Mouse (Mus musculus) embryonic facial prominence, embryonic 15.5 days (tissue): ENCODE data around the gene Csrnp3. TPM values are rescaled to one million over a fixed set of nuclear protein-coding genes. Genes with fewer than 3 reads are reported as not detected.

Experiments
- ATAC-seq: fragments of 200-750 bp; cut with Nextera tagmentation; 2 replicates; pipeline ENCODE4 v1.8.0; 2017; ENCODE audit warnings: low read depth, moderate TSS enrichment; ENCODE audit not compliant: insufficient number of reproducible peaks, low FRiP score, low TSS enrichment
- H3K27ac ChIP-seq: fragments of 300-500 bp; sonication (generic); replicated peaks from 2 replicates; pipeline ENCODE4 v1.5.1; 2015; ENCODE audit warnings: mild to moderate bottlenecking, inconsistent platforms
- H3K27me3 ChIP-seq: fragments of 300-500 bp; sonication (generic); 2 replicates; pipeline ENCODE4 v1.6.1; 2015; ENCODE audit warnings: inconsistent platforms
- H3K36me3 ChIP-seq: fragments of 300-500 bp; sonication (generic); 2 replicates; pipeline ENCODE4 v1.6.1; 2015; ENCODE audit warnings: mild to moderate bottlenecking, inconsistent platforms
- H3K4me1 ChIP-seq: fragments of 300-500 bp; sonication (generic); 2 replicates; pipeline ENCODE4 v1.6.1; 2015; ENCODE audit warnings: inconsistent platforms
- H3K4me2 ChIP-seq: fragments of 300-500 bp; sonication (generic); replicated peaks from 2 replicates; pipeline ENCODE4 v1.6.1; 2015; ENCODE audit warnings: mild to moderate bottlenecking, inconsistent platforms
- H3K4me3 ChIP-seq: fragments of 300-500 bp; sonication (generic); replicated peaks from 2 replicates; pipeline ENCODE4 v1.5.1; 2015; ENCODE audit warnings: mild to moderate bottlenecking, inconsistent platforms
- H3K9ac ChIP-seq: fragments of 300-500 bp; sonication (generic); 2 replicates; pipeline ENCODE4 v1.6.1; 2015; ENCODE audit warnings: inconsistent platforms
- H3K9me3 ChIP-seq: fragments of 300-500 bp; sonication (generic); replicated peaks from 2 replicates; pipeline ENCODE4 v1.6.1; 2016; ENCODE audit warnings: inconsistent platforms
- WGBS: fragments of 180-500 bp; shearing (Covaris S2); methylation state at CpG from one replicate; pipeline ENCODE4 v1.1.7; 2015; 5-methylcytosine and 5-hydroxymethylcytosine counted together
- polyA plus RNA-seq: library from polyadenylated mRNA; unstranded; fragments of >200 nt; fragmentation: Nextera tagmentation; extraction: Ambion mirVana; gene quantifications from 2 replicates; pipeline ENCODE4 v1.2.1, GENCODE M21; 2015

Csrnp3 gene
- polyA plus RNA-seq, 1 experiment from 2014 or later: 1.6 TPM

GRCm38 (mm10) chr2:65988788-65989187 is 143.2 kb downstream of the Csrnp3 start:
- H3K9ac ChIP-seq: no peak overlapping the region
- ATAC-seq: no peak
- no peaks in the 10 kb centered on the region for H3K9me3 ChIP-seq
- H3K36me3 ChIP-seq: no peaks in the 10 kb centered on the region
- no peak overlapping the region for H3K4me2 ChIP-seq
- no peak overlapping the region for H3K4me3 ChIP-seq
- H3K27me3 ChIP-seq: no peaks in the 10 kb centered on the region
- WGBS: 50% methylated on average over 3 of the region's 3 CpGs
- H3K4me1 ChIP-seq: peaks cover 7% of the 10 kb centered on the region; the same call in 1 of the 2 replicates
- H3K27ac ChIP-seq: no peak overlapping the region

- H3K4me3 ChIP-seq: no peak overlapping the region
- no peaks in the 10 kb centered on the region for H3K27me3 ChIP-seq
- ATAC-seq: no peak
- no peaks in the 10 kb centered on the region for H3K36me3 ChIP-seq
- H3K27ac ChIP-seq: no peak overlapping the region
- no peaks in the 10 kb centered on the region for H3K9me3 ChIP-seq
- H3K4me1 ChIP-seq: peaks cover 7% of the 10 kb centered on the region; the same call in 1 of the 2 replicates
- H3K9ac ChIP-seq: no peak overlapping the region
- H3K4me2 ChIP-seq: no peak overlapping the region
These were observed 144.5 kb downstream of the Csrnp3 start for GRCm38 (mm10) chr2:65990108-65990507.

DNA sequence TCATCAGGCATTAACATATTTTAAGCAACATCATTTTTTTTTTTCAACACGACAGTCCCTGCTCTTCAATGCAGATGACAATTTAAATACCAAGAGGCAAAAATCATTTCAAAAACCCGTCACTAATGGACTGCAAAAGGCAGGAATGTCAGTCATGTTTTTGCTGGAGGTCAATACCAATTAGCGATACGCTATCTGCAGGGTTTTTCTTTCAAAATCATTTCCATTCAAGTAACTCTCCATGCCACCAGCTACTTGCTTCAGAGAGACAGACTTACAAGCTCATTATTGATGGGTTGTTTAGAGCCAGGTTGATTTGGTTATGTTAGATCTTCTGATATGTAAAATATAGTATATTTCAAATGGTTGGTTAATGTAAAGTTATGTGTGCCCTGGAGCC is 145.2 kb downstream of the Csrnp3 start:
- no peaks in the 10 kb centered on the region for H3K36me3 ChIP-seq
- H3K9me3 ChIP-seq: no peaks in the 10 kb centered on the region
- WGBS: 47% methylated on average over 4 of the region's 4 CpGs
- no peak overlapping the region for H3K4me3 ChIP-seq
- H3K4me2 ChIP-seq: no peak overlapping the region
- H3K4me1 ChIP-seq: peaks cover 7% of the 10 kb centered on the region; the same call in 1 of the 2 replicates
- no peak overlapping the region for H3K9ac ChIP-seq
- H3K27ac ChIP-seq: no peak overlapping the region
- H3K27me3 ChIP-seq: no peaks in the 10 kb centered on the region
- no peak for ATAC-seq

GRCm38 (mm10) chr2:65993371-65993770 is 147.8 kb downstream of the Csrnp3 start:
- peak overlapping the region; percentile 7; the same call in 1 of the 2 replicates for H3K4me3 ChIP-seq
- WGBS: 25% methylated on average over 14 of the region's 14 CpGs
- H3K4me1 ChIP-seq: peaks cover 7% of the 10 kb centered on the region; the same call in 1 of the 2 replicates
- H3K4me2 ChIP-seq: peak overlapping the region; percentile 35
- ATAC-seq: no peak
- H3K9me3 ChIP-seq: no peaks in the 10 kb centered on the region
- no peaks in the 10 kb centered on the region for H3K36me3 ChIP-seq
- H3K27ac ChIP-seq: no peak overlapping the region
- no peak overlapping the region for H3K9ac ChIP-seq
- H3K27me3 ChIP-seq: no peaks in the 10 kb centered on the region

GRCm38 (mm10) chr2:65994886-65995468 is 149.4 kb downstream of the Csrnp3 start:
- H3K9ac ChIP-seq: no peak overlapping the region
- peaks cover 7% of the 10 kb centered on the region; the same call in 1 of the 2 replicates for H3K4me1 ChIP-seq
- H3K27me3 ChIP-seq: no peaks in the 10 kb centered on the region
- H3K27ac ChIP-seq: no peak overlapping the region
- ATAC-seq: no peak
- no peak overlapping the region for H3K4me3 ChIP-seq
- no peaks in the 10 kb centered on the region for H3K9me3 ChIP-seq
- H3K4me2 ChIP-seq: no peak overlapping the region
- no peaks in the 10 kb centered on the region for H3K36me3 ChIP-seq
- 58% methylated on average over 13 of the region's 13 CpGs for WGBS

GRCm38 (mm10) chr2:65998747-65999146 is 153.2 kb downstream of the Csrnp3 start:
- no peaks in the 10 kb centered on the region for H3K36me3 ChIP-seq
- no peak overlapping the region for H3K4me2 ChIP-seq
- WGBS: 88% methylated on average over 2 of the region's 2 CpGs
- H3K4me1 ChIP-seq: no peaks in the 10 kb centered on the region
- no peaks in the 10 kb centered on the region for H3K9me3 ChIP-seq
- no peak overlapping the region for H3K27ac ChIP-seq
- no peak overlapping the region for H3K9ac ChIP-seq
- H3K27me3 ChIP-seq: no peaks in the 10 kb centered on the region
- no peak overlapping the region for H3K4me3 ChIP-seq
- ATAC-seq: no peak

- H3K4me1 ChIP-seq: no peaks in the 10 kb centered on the region
- H3K27ac ChIP-seq: no peak overlapping the region
- no peak overlapping the region for H3K4me3 ChIP-seq
- no peak for ATAC-seq
- WGBS: 77% methylated on average over 19 of the region's 19 CpGs
- H3K9ac ChIP-seq: no peak overlapping the region
- H3K4me2 ChIP-seq: no peak overlapping the region
- H3K27me3 ChIP-seq: no peaks in the 10 kb centered on the region
- no peaks in the 10 kb centered on the region for H3K36me3 ChIP-seq
- no peaks in the 10 kb centered on the region for H3K9me3 ChIP-seq
These were observed 163.6 kb downstream of the Csrnp3 start for GRCm38 (mm10) chr2:66008995-66009654.

DNA sequence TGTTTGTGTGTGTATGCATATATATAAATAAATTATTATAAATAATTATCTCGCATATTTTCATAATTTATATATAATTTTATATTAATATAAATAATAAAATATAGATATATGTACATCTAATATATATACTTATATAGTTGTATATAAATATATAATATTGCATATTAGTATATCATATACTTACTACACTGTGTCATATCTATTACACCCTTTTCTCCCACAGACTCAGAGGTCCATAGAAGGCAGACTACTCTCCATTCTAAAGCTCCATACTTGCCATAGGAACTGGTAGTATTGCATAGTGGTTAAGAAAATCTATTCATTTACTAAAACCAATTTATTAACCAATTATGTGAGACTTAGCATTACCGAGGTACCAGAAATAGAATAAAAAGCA is 164.1 kb downstream of the Csrnp3 start:
- Histone ChIP-seq H3K4me1 (no peaks in the 10 kb centered on the region), H3K4me2 (no peak overlapping the region), H3K9me3 (no peaks in the 10 kb centered on the region), H3K36me3 (no peaks in the 10 kb centered on the region), H3K9ac (no peak overlapping the region), H3K27me3 (no peaks in the 10 kb centered on the region), H3K4me3 (no peak overlapping the region), H3K27ac (no peak overlapping the region)
- ATAC-seq: no peak
- 82% methylated on average over 2 of the region's 2 CpGs for WGBS

DNA sequence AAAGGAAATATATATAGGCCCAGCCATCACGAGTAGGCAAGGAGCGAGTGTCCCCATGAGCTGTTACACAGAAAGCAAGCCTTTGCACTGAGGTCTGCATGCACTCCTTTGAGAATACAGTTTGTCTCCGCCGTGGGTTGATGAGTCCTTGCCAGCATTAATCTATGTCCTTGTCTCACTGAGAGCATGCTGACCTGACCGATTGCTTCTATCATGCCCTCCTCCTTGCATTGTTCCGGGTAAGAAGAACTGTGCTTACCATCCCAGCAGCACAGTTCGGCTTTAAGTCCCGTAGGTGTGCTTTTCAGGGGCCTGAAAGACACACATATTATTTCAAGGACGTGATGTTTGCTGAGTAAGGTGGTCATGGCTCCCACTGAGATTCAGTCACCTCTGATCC is 173.1 kb downstream of the Csrnp3 start:
- no peak for ATAC-seq
- Histone ChIP-seq H3K4me2 (no peak overlapping the region), H3K9me3 (no peaks in the 10 kb centered on the region), H3K4me1 (no peaks in the 10 kb centered on the region), H3K9ac (no peak overlapping the region), H3K4me3 (no peak overlapping the region), H3K27ac (no peak overlapping the region), H3K27me3 (no peaks in the 10 kb centered on the region), H3K36me3 (no peaks in the 10 kb centered on the region)
- 84% methylated on average over 9 of the region's 9 CpGs for WGBS

DNA sequence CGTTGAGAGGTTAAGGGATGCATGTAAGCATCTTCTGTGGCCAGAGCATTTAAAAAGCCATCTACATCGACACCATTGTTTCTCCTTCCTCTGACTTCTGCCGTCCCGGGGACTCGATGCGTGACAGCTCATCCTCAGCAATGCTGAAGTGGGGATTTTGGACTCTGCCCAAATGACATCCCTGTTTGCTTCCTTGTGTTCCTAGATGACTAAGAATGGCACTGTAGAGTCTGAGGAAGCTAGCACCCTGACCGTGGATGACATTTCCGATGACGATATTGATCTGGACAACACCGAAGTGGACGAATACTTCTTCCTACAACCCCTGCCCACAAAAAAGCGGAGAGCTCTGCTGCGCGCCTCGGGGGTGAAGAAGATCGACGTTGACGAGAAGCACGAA is 173.7 kb downstream of the Csrnp3 start:
- no peaks in the 10 kb centered on the region for H3K9me3 ChIP-seq
- H3K27me3 ChIP-seq: no peaks in the 10 kb centered on the region
- no peak for ATAC-seq
- H3K36me3 ChIP-seq: no peaks in the 10 kb centered on the region
- H3K4me1 ChIP-seq: no peaks in the 10 kb centered on the region
- H3K9ac ChIP-seq: no peak overlapping the region
- WGBS: 90% methylated on average over 19 of the region's 19 CpGs
- no peak overlapping the region for H3K4me3 ChIP-seq
- H3K27ac ChIP-seq: no peak overlapping the region
- H3K4me2 ChIP-seq: no peak overlapping the region

DNA sequence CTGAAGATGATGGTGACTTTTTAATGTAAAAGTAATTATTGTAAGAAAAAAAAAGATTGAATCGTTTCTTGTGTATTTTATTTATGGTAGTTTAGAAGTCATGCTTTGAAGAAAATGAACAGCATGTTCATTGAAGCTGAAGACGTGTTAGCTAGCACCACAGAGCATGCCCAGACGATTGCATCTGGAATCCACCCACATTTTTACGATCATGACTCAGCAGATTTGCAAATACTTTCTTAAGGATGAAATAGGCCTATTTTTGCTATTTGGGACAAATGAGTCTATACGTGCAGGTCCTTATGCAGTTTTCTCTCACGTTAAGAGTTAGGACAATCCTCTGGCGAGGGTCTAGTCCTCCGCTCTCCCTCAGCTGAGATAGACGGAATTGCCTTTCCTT is 177.9 kb downstream of the Csrnp3 start:
- no peaks in the 10 kb centered on the region for H3K9me3 ChIP-seq
- no peak for ATAC-seq
- no peak overlapping the region for H3K4me2 ChIP-seq
- WGBS: 81% methylated on average over 9 of the region's 9 CpGs
- H3K27me3 ChIP-seq: no peaks in the 10 kb centered on the region
- no peak overlapping the region for H3K4me3 ChIP-seq
- no peak overlapping the region for H3K27ac ChIP-seq
- H3K36me3 ChIP-seq: no peaks in the 10 kb centered on the region
- no peak overlapping the region for H3K9ac ChIP-seq
- H3K4me1 ChIP-seq: no peaks in the 10 kb centered on the region

- H3K4me1 ChIP-seq: no peaks in the 10 kb centered on the region
- no peaks in the 10 kb centered on the region for H3K36me3 ChIP-seq
- no peak overlapping the region for H3K4me3 ChIP-seq
- H3K9ac ChIP-seq: no peak overlapping the region
- no peak overlapping the region for H3K4me2 ChIP-seq
- H3K9me3 ChIP-seq: no peaks in the 10 kb centered on the region
- no peak for ATAC-seq
- no peaks in the 10 kb centered on the region for H3K27me3 ChIP-seq
- WGBS: 51% methylated on average over 6 of the region's 6 CpGs
- no peak overlapping the region for H3K27ac ChIP-seq
These were observed 179.3 kb downstream of the Csrnp3 start for GRCm38 (mm10) chr2:66024837-66025236.
